Mouse (Mus musculus): Measurements from ENCODE around the gene Fgf12. TPM values are rescaled to one million over a fixed set of nuclear protein-coding genes. Genes with fewer than 3 reads are reported as not detected.

Fgf12 gene
- polyA plus RNA-seq, 1 experiment from 2014 or later = 1.4 TPM

DNA sequence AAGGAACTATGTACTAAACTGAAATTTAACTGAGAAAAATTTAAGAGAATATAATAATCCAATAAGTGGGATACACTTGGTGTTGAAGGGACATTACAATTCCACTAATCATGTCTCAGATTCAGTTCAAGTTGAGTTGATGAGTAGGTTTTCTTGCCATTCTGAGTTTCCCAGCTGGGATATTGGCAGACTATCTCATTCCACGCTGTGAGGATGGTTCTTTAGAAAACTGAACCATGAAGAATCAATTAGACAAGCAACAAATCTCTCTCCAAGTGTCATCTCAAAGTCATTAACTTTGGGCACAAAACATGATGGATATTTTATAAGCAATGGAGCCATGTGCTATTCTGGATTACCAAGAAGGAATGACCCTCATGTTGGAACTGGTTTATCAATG lies 449.0 kb downstream of the Fgf12 start:
- no peaks in the 10 kb centered on the region for H3K27me3 ChIP-seq (replicated peaks; ENCODE audit: control insufficient read depth, insufficient read depth, low read length)
- no peaks in the 10 kb centered on the region for H3K9me3 ChIP-seq (ENCODE audit: control insufficient read depth, low read length)
- no peak for DNase-seq (ENCODE audit: low spot score)
- H3K36me3 ChIP-seq (ENCODE audit: control insufficient read depth, insufficient read depth, low read length) = no peaks in the 10 kb centered on the region
- H3K9ac ChIP-seq (ENCODE audit: low read length) = no peak overlapping the region
- no peaks in the 10 kb centered on the region for H3K4me1 ChIP-seq (replicated peaks; ENCODE audit: control insufficient read depth, insufficient read depth, low read length)
- no peak for ATAC-seq (replicated peaks; ENCODE audit: low FRiP score, low TSS enrichment, low read depth)
- H3K27ac ChIP-seq (ENCODE audit: low read depth) = no peak overlapping the region
- WGBS = 53% methylated on average over 1 of the region's 1 CpGs
- H3K4me3 ChIP-seq (ENCODE audit: low read depth, low read length) = no peak overlapping the region
- H3K4me2 ChIP-seq (ENCODE audit: low read length) = no peak overlapping the region

DNA sequence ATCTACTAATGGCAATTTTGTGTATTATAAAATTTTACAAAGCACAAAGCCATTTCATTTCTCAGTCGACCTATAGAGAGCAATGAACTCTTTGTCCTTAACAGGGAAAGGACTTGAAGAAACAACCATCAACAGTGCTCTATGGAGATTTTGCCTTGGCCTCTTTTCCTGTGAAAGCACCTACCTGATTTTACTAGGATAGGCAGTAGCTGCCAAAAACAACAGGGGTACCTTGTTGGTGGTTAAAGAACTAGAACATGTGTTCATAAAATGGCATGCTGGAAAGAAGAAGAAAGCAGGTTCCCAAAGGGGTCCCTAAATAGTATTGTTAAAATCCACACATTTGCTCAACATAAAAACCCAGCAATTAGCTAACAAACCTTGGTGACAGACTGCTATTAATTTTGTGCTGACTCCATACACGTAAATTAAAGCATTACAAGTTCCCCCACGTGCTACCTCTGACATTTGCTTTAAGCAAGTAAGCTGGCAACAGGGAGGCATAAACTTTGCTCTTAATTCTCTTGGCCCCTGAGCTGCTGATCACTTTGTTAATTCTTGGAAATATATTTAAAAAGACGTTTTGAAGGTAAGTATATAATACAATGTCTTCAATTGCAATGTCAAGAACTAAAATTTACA lies 463.1 kb downstream of the Fgf12 start:
- no peaks in the 10 kb centered on the region for H3K27me3 ChIP-seq (replicated peaks; ENCODE audit: control insufficient read depth, insufficient read depth, low read length)
- H3K27ac ChIP-seq (ENCODE audit: low read depth) = no peak overlapping the region
- no peak overlapping the region for H3K4me2 ChIP-seq (ENCODE audit: low read length)
- no peak overlapping the region for H3K9ac ChIP-seq (ENCODE audit: low read length)
- no peaks in the 10 kb centered on the region for H3K36me3 ChIP-seq (ENCODE audit: control insufficient read depth, insufficient read depth, low read length)
- H3K9me3 ChIP-seq (ENCODE audit: control insufficient read depth, low read length) = no peaks in the 10 kb centered on the region
- ATAC-seq (replicated peaks; ENCODE audit: low FRiP score, low TSS enrichment, low read depth) (no peak), DNase-seq (ENCODE audit: low spot score) (no peak)
- no peak overlapping the region for H3K4me3 ChIP-seq (ENCODE audit: low read depth, low read length)
- 64% methylated on average over 4 of the region's 4 CpGs for WGBS
- no peaks in the 10 kb centered on the region for H3K4me1 ChIP-seq (replicated peaks; ENCODE audit: control insufficient read depth, insufficient read depth, low read length)

DNA sequence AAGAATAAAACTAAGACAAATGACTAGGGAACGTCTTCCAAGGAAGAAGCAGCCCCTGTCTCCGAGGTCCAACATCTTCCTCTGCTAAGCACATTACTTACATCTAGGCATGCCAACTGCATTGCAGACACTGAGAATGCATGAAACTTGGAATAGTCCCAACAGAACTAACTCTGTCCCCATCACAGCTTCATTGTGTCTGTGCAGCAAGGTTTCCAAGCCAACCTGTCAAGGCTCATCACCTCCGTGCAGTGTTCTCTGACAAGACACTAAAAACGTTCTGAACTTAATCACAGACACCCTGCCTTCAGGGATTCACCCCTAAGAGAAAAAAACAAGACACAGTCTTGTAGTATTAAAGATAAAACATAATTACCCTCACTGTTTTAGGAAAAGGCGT lies 495.0 kb downstream of the Fgf12 start:
- no peak for DNase-seq (ENCODE audit: low spot score)
- Histone ChIP-seq H3K36me3 (ENCODE audit: control insufficient read depth, insufficient read depth, low read length) (no peaks in the 10 kb centered on the region), H3K4me2 (ENCODE audit: low read length) (no peak overlapping the region), H3K27me3 (replicated peaks; ENCODE audit: control insufficient read depth, insufficient read depth, low read length) (no peaks in the 10 kb centered on the region), H3K4me1 (replicated peaks; ENCODE audit: control insufficient read depth, insufficient read depth, low read length) (no peaks in the 10 kb centered on the region), H3K9me3 (ENCODE audit: control insufficient read depth, low read length) (no peaks in the 10 kb centered on the region), H3K27ac (ENCODE audit: low read depth) (no peak overlapping the region), H3K9ac (ENCODE audit: low read length) (no peak overlapping the region), H3K4me3 (ENCODE audit: low read depth, low read length) (no peak overlapping the region)
- WGBS = 76% methylated on average over 5 of the region's 5 CpGs
- no peak for ATAC-seq (replicated peaks; ENCODE audit: low FRiP score, low TSS enrichment, low read depth)

- WGBS = 88% methylated on average over 4 of the region's 4 CpGs
- Histone ChIP-seq H3K27me3 (replicated peaks; ENCODE audit: control insufficient read depth, insufficient read depth, low read length) (no peaks in the 10 kb centered on the region), H3K4me1 (replicated peaks; ENCODE audit: control insufficient read depth, insufficient read depth, low read length) (no peaks in the 10 kb centered on the region), H3K27ac (ENCODE audit: low read depth) (no peak overlapping the region), H3K4me3 (ENCODE audit: low read depth, low read length) (no peak overlapping the region), H3K4me2 (ENCODE audit: low read length) (no peak overlapping the region), H3K9me3 (ENCODE audit: control insufficient read depth, low read length) (no peaks in the 10 kb centered on the region), H3K36me3 (ENCODE audit: control insufficient read depth, insufficient read depth, low read length) (no peaks in the 10 kb centered on the region), H3K9ac (ENCODE audit: low read length) (no peak overlapping the region)
- no peak for ATAC-seq (replicated peaks; ENCODE audit: low FRiP score, low TSS enrichment, low read depth)
- DNase-seq (ENCODE audit: low spot score) = no peak
These were observed 498.6 kb downstream of the Fgf12 start for GRCm38 (mm10) chr16:28254303-28254702.

GRCm38 (mm10) chr16:28251930-28252329 lies 500.9 kb downstream of the Fgf12 start:
- H3K4me1 ChIP-seq (replicated peaks; ENCODE audit: control insufficient read depth, insufficient read depth, low read length) = no peaks in the 10 kb centered on the region
- H3K4me3 ChIP-seq (ENCODE audit: low read depth, low read length) = no peak overlapping the region
- DNase-seq (ENCODE audit: low spot score) (no peak), ATAC-seq (replicated peaks; ENCODE audit: low FRiP score, low TSS enrichment, low read depth) (no peak)
- H3K27ac ChIP-seq (ENCODE audit: low read depth) = no peak overlapping the region
- H3K27me3 ChIP-seq (replicated peaks; ENCODE audit: control insufficient read depth, insufficient read depth, low read length) = no peaks in the 10 kb centered on the region
- H3K4me2 ChIP-seq (ENCODE audit: low read length) = no peak overlapping the region
- no peak overlapping the region for H3K9ac ChIP-seq (ENCODE audit: low read length)
- WGBS = 81% methylated on average over 3 of the region's 3 CpGs
- no peaks in the 10 kb centered on the region for H3K9me3 ChIP-seq (ENCODE audit: control insufficient read depth, low read length)
- H3K36me3 ChIP-seq (ENCODE audit: control insufficient read depth, insufficient read depth, low read length) = no peaks in the 10 kb centered on the region

GRCm38 (mm10) chr16:28242867-28243649 lies 509.8 kb downstream of the Fgf12 start:
- no peak overlapping the region for H3K4me2 ChIP-seq (ENCODE audit: low read length)
- no peak overlapping the region for H3K9ac ChIP-seq (ENCODE audit: low read length)
- H3K36me3 ChIP-seq (ENCODE audit: control insufficient read depth, insufficient read depth, low read length) = no peaks in the 10 kb centered on the region
- whole genome bisulfite sequencing = 55% methylated on average over 3 of the region's 3 CpGs
- no peaks in the 10 kb centered on the region for H3K27me3 ChIP-seq (replicated peaks; ENCODE audit: control insufficient read depth, insufficient read depth, low read length)
- no peaks in the 10 kb centered on the region for H3K9me3 ChIP-seq (ENCODE audit: control insufficient read depth, low read length)
- H3K27ac ChIP-seq (ENCODE audit: low read depth) = no peak overlapping the region
- peak; percentile 81 for ATAC-seq (replicated peaks; ENCODE audit: low FRiP score, low TSS enrichment, low read depth)
- no peak overlapping the region for H3K4me3 ChIP-seq (ENCODE audit: low read depth, low read length)
- no peaks in the 10 kb centered on the region for H3K4me1 ChIP-seq (replicated peaks; ENCODE audit: control insufficient read depth, insufficient read depth, low read length)
- no peak for DNase-seq (ENCODE audit: low spot score)

- no peaks in the 10 kb centered on the region for H3K9me3 ChIP-seq (ENCODE audit: control insufficient read depth, low read length)
- no peak overlapping the region for H3K27ac ChIP-seq (ENCODE audit: low read depth)
- no peaks in the 10 kb centered on the region for H3K4me1 ChIP-seq (replicated peaks; ENCODE audit: control insufficient read depth, insufficient read depth, low read length)
- ATAC-seq (replicated peaks; ENCODE audit: low FRiP score, low TSS enrichment, low read depth) = no peak
- no peak overlapping the region for H3K4me3 ChIP-seq (ENCODE audit: low read depth, low read length)
- H3K9ac ChIP-seq (ENCODE audit: low read length) = no peak overlapping the region
- DNase-seq (ENCODE audit: low spot score) = no peak
- 68% methylated on average over 4 of the region's 4 CpGs for WGBS
- no peaks in the 10 kb centered on the region for H3K27me3 ChIP-seq (replicated peaks; ENCODE audit: control insufficient read depth, insufficient read depth, low read length)
- H3K4me2 ChIP-seq (ENCODE audit: low read length) = no peak overlapping the region
- no peaks in the 10 kb centered on the region for H3K36me3 ChIP-seq (ENCODE audit: control insufficient read depth, insufficient read depth, low read length)
These were observed 513.5 kb downstream of the Fgf12 start for GRCm38 (mm10) chr16:28239382-28239781.

DNA sequence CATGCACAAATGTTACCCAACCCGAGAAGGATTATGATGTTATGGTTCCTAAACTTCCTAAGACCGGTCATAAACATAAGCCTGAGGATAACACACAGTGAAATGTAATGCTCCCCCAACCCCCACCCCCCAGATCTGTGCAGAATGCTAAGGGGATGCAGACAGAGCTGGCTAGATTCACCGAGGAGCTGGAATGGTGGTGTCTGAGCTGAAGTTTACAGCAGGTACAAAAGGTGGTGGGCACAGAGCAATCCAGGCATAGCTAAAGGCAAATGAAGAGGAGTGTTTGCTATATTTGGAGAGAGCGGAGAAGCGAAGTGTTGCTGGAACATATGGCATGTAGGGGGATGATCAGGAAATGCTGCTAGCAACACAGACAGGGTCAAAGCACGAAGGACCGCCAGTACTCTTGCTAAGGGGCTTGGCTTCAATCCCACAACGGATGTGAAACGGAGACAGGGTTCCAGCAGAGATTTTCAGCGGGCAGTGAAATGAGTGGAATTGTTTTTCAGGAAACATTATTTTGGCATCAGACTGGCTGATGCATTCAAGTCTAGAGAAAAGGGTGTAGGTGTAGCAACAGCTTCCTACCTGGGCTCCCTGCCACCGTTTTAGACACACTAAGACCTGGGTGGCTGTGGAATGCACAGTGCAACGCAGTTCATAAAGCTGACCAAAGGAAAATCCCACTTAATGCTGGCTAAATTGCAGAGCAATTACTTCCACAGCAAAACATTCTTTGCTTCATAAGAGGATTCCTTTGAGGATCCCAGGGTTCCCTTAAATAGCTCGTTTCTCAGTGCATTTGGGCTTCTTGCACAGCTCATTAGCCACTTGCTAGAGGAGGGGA lies 514.6 kb downstream of the Fgf12 start:
- Histone ChIP-seq H3K27me3 (replicated peaks; ENCODE audit: control insufficient read depth, insufficient read depth, low read length) (no peaks in the 10 kb centered on the region), H3K27ac (ENCODE audit: low read depth) (no peak overlapping the region), H3K9me3 (ENCODE audit: control insufficient read depth, low read length) (no peaks in the 10 kb centered on the region), H3K4me2 (ENCODE audit: low read length) (no peak overlapping the region), H3K9ac (ENCODE audit: low read length) (no peak overlapping the region), H3K4me3 (ENCODE audit: low read depth, low read length) (no peak overlapping the region), H3K36me3 (ENCODE audit: control insufficient read depth, insufficient read depth, low read length) (no peaks in the 10 kb centered on the region), H3K4me1 (replicated peaks; ENCODE audit: control insufficient read depth, insufficient read depth, low read length) (no peaks in the 10 kb centered on the region)
- WGBS = 57% methylated on average over 13 of the region's 13 CpGs
- ATAC-seq (replicated peaks; ENCODE audit: low FRiP score, low TSS enrichment, low read depth) (no peak), DNase-seq (ENCODE audit: low spot score) (no peak)

All from intestine, embryonic 14.5 days (tissue).